Mouse (Mus musculus): ENCODE measurements around the gene Tmem214.
A peak's percentile ranks its signal among the peaks of the same experiment; 100 is the strongest.

The Tmem214 gene

GRCm38 (mm10) chr5:30867712-30868111, at the start of gene Tmem214:
Gene Tmem214, plus strand, starts transcription at chr5:30868012.
- DNase-seq (ENCODE audit: low spot score) = no peak

GRCm38 (mm10) chr5:30818758-30819309, 49.0 kb upstream of the Tmem214 start:
- no peak for DNase-seq (ENCODE audit: low spot score)

GRCm38 (mm10) chr5:30822689-30823088, 45.1 kb upstream of the Tmem214 start:
- no peak for DNase-seq (ENCODE audit: low spot score)

GRCm38 (mm10) chr5:30823091-30823490, 44.7 kb upstream of the Tmem214 start:
- no peak for DNase-seq (ENCODE audit: low spot score)

GRCm38 (mm10) chr5:30824124-30824988, 43.5 kb upstream of the Tmem214 start:
- DNase-seq (ENCODE audit: low spot score) = no peak

- no peak for DNase-seq (ENCODE audit: low spot score)
Measured at GRCm38 (mm10) chr5:30825166-30825565, 42.6 kb upstream of the Tmem214 start.

- DNase-seq (ENCODE audit: low spot score) = no peak
Measured at GRCm38 (mm10) chr5:30825821-30826220, 42.0 kb upstream of the Tmem214 start.

- DNase-seq (ENCODE audit: low spot score) = no peak
Measured at GRCm38 (mm10) chr5:30833416-30833815, 34.4 kb upstream of the Tmem214 start.

- DNase-seq (ENCODE audit: low spot score) = no peak
Measured at GRCm38 (mm10) chr5:30839731-30840130, 28.1 kb upstream of the Tmem214 start.

GRCm38 (mm10) chr5:30841896-30842295, 25.9 kb upstream of the Tmem214 start:
- DNase-seq (ENCODE audit: low spot score) = no peak

GRCm38 (mm10) chr5:30849891-30850555, 17.8 kb upstream of the Tmem214 start:
- no peak for DNase-seq (ENCODE audit: low spot score)

- DNase-seq (ENCODE audit: low spot score) = no peak
Measured at GRCm38 (mm10) chr5:30850556-30850925, 17.3 kb upstream of the Tmem214 start.

GRCm38 (mm10) chr5:30853522-30853921, 14.3 kb upstream of the Tmem214 start:
- DNase-seq (ENCODE audit: low spot score) = no peak

GRCm38 (mm10) chr5:30855674-30856073, 12.1 kb upstream of the Tmem214 start:
- no peak for DNase-seq (ENCODE audit: low spot score)

- DNase-seq (ENCODE audit: low spot score) = no peak
Measured at GRCm38 (mm10) chr5:30856124-30856523, 11.7 kb upstream of the Tmem214 start.

GRCm38 (mm10) chr5:30863852-30864251, 4.0 kb upstream of the Tmem214 start:
- no peak for DNase-seq (ENCODE audit: low spot score)

GRCm38 (mm10) chr5:30864322-30864721, 3.5 kb upstream of the Tmem214 start:
- DNase-seq (ENCODE audit: low spot score) = no peak

GRCm38 (mm10) chr5:30866871-30867270, 941 bp upstream of the Tmem214 start:
- no peak for DNase-seq (ENCODE audit: low spot score)

- DNase-seq (ENCODE audit: low spot score) = no peak
Measured at GRCm38 (mm10) chr5:30868981-30869380, 1.2 kb downstream of the Tmem214 start.

- DNase-seq (ENCODE audit: low spot score) = peak; percentile 87
Measured at GRCm38 (mm10) chr5:30869405-30870130, 1.8 kb downstream of the Tmem214 start.

GRCm38 (mm10) chr5:30870131-30870406, 2.3 kb downstream of the Tmem214 start:
- DNase-seq (ENCODE audit: low spot score) = no peak

- DNase-seq (ENCODE audit: low spot score) = no peak
Measured at GRCm38 (mm10) chr5:30872574-30872973, 4.8 kb downstream of the Tmem214 start.

- no peak for DNase-seq (ENCODE audit: low spot score)
Measured at GRCm38 (mm10) chr5:30874365-30874764, 6.6 kb downstream of the Tmem214 start.
